Mouse (Mus musculus) hindbrain, postnatal 0 days (tissue): ENCODE measurements around the gene Nacc1. TPM values are rescaled to one million over a fixed set of nuclear protein-coding genes. Genes with fewer than 3 reads are reported as not detected.

Source experiments
- ATAC-seq: fragments of 200-750 bp; cut with Nextera tagmentation; 2 replicates; pipeline ENCODE4 v1.8.0; 2017; ENCODE audit warnings: mild to moderate bottlenecking, moderate TSS enrichment, moderate library complexity
- DNase-seq: peaks from one replicate; pipeline ENCODE4 v3.0.0-alpha.2; 2015; ENCODE audit warnings: low spot score
- H3K27ac ChIP-seq: fragments of 300-500 bp; sonication (generic); 2 replicates; pipeline ENCODE4 v1.5.1; 2014; ENCODE audit warnings: mild to moderate bottlenecking
- H3K27me3 ChIP-seq: fragments of 300-500 bp; sonication (generic); 2 replicates; pipeline ENCODE4 v1.6.1; 2014; ENCODE audit warnings: low read length, mixed read lengths; ENCODE audit not compliant: insufficient read depth
- H3K36me3 ChIP-seq: fragments of 300-500 bp; sonication (generic); 2 replicates; pipeline ENCODE4 v1.6.1; 2014; ENCODE audit warnings: low read length, mixed read lengths; ENCODE audit not compliant: insufficient read depth
- H3K4me1 ChIP-seq: fragments of 300-500 bp; sonication (generic); 2 replicates; pipeline ENCODE4 v1.6.1; 2014; ENCODE audit warnings: antibody characterized with exemption, low read length, mixed read lengths; ENCODE audit not compliant: insufficient read depth
- H3K4me2 ChIP-seq: fragments of 300-500 bp; sonication (generic); 2 replicates; pipeline ENCODE4 v1.6.1; 2014; ENCODE audit warnings: low read depth, mild to moderate bottlenecking, low read length, moderate library complexity, mixed read lengths
- H3K4me3 ChIP-seq: fragments of 300-500 bp; sonication (generic); 2 replicates; pipeline ENCODE4 v1.5.1; 2014; ENCODE audit warnings: low read length
- H3K9ac ChIP-seq: fragments of 300-500 bp; sonication (generic); replicated peaks from 2 replicates; pipeline ENCODE4 v1.6.1; 2014; ENCODE audit warnings: mild to moderate bottlenecking, low read length, moderate library complexity, mixed read lengths
- H3K9me3 ChIP-seq: fragments of 300-500 bp; sonication (generic); 2 replicates; pipeline ENCODE4 v1.6.1; 2016; ENCODE audit warnings: low read length, mixed read lengths
- CTCF ChIP-seq: IDR thresholded peaks from 2 replicates; pipeline ENCODE4 v1.5.1; 2016; ENCODE audit warnings: antibody characterized with exemption, control low read depth, low read depth
- WGBS: fragments of 180-500 bp; shearing (Covaris S2); extraction: QIAGEN DNeasy Blood & Tissue Kit; methylation state at CpG from one replicate; pipeline ENCODE4 v1.1.7; 2014; 5-methylcytosine and 5-hydroxymethylcytosine counted together
- polyA plus RNA-seq: library from polyadenylated mRNA; unstranded; fragments of >200 nt; fragmentation: Nextera tagmentation; extraction: Ambion mirVana; gene quantifications from 2 replicates; pipeline ENCODE4 v1.2.1, GENCODE M21; 2015
- total RNA-seq: library from RNA; depleted of rRNA; stranded (reverse); fragments of >200 nt; gene quantifications from 2 replicates; pipeline ENCODE4 v1.2.3, GENCODE M21; 2014

Nacc1 gene
- total and polyA plus RNA-seq, 2 experiments from 2014 or later, result 14.9 to 129 TPM

GRCm38 (mm10) chr8:84665385-84665893 is 22.2 kb downstream of the Nacc1 start:
- no peaks in the 10 kb centered on the region for H3K27me3 ChIP-seq
- H3K27ac ChIP-seq, result peak overlapping the region; percentile 83
- peak; percentile 44 for DNase-seq
- H3K9me3 ChIP-seq, result no peaks in the 10 kb centered on the region
- TF ChIP-seq CTCF, result no peak
- H3K4me3 ChIP-seq, result peak overlapping the region; percentile 51
- H3K4me1 ChIP-seq, result peaks cover 10% of the 10 kb centered on the region
- WGBS, result 2% methylated on average over 14 of the region's 14 CpGs
- H3K36me3 ChIP-seq, result no peaks in the 10 kb centered on the region
- H3K4me2 ChIP-seq, result peak overlapping the region; percentile 67
- no peak; the same call in 1 of the 2 replicates for ATAC-seq
- H3K9ac ChIP-seq, result peak overlapping the region; percentile 62

- peak; percentile 74 for TF ChIP-seq CTCF
- peak; percentile 94 for DNase-seq
- Histone ChIP-seq H3K9ac (peak overlapping the region; percentile 62), H3K27me3 (no peaks in the 10 kb centered on the region), H3K36me3 (no peaks in the 10 kb centered on the region), H3K4me1 (peaks cover 10% of the 10 kb centered on the region), H3K27ac (peak overlapping the region; percentile 83), H3K4me2 (peak overlapping the region; percentile 67), H3K4me3 (peak overlapping the region; percentile 51), H3K9me3 (no peaks in the 10 kb centered on the region)
- WGBS, result under 1% methylated on average over 29 of the region's 29 CpGs
- ATAC-seq, result peak; percentile 73
Measured at GRCm38 (mm10) chr8:84664566-84665384, 22.9 kb downstream of the Nacc1 start.

GRCm38 (mm10) chr8:84663483-84664327 is 24.0 kb downstream of the Nacc1 start:
- peak overlapping the region; percentile 62 for H3K9ac ChIP-seq
- no peaks in the 10 kb centered on the region for H3K36me3 ChIP-seq
- no peak for TF ChIP-seq CTCF
- 3% methylated on average over 43 of the region's 43 CpGs for WGBS
- H3K4me2 ChIP-seq, result peak overlapping the region; percentile 67
- DNase-seq, result peak; percentile 98
- H3K4me1 ChIP-seq, result peaks cover 10% of the 10 kb centered on the region
- peak overlapping the region; percentile 51 for H3K4me3 ChIP-seq
- peak overlapping the region; percentile 85 for H3K27ac ChIP-seq
- peak; percentile 86 for ATAC-seq
- no peaks in the 10 kb centered on the region for H3K27me3 ChIP-seq
- H3K9me3 ChIP-seq, result no peaks in the 10 kb centered on the region

GRCm38 (mm10) chr8:84662581-84663065 is 25.0 kb downstream of the Nacc1 start, which contains the start of gene Ier2:
Gene Ier2 (minus strand): TSS chr8:84662852.
- WGBS, result under 1% methylated on average over 27 of the region's 27 CpGs
- no peak for TF ChIP-seq CTCF

GRCm38 (mm10) chr8:84661961-84662571 is 25.6 kb downstream of the Nacc1 start:
- peak overlapping the region; percentile 67 for H3K4me2 ChIP-seq
- TF ChIP-seq CTCF, result no peak
- H3K4me3 ChIP-seq, result peak overlapping the region; percentile 67
- no peaks in the 10 kb centered on the region for H3K36me3 ChIP-seq
- H3K4me1 ChIP-seq, result peaks cover 10% of the 10 kb centered on the region
- WGBS, result under 1% methylated on average over 61 of the region's 61 CpGs
- peak overlapping the region; percentile 67 for H3K9ac ChIP-seq
- no peaks in the 10 kb centered on the region for H3K9me3 ChIP-seq
- H3K27ac ChIP-seq, result peak overlapping the region; percentile 85
- DNase-seq, result peak; percentile 38
- ATAC-seq, result peak; percentile 2; the same call in 1 of the 2 replicates
- no peaks in the 10 kb centered on the region for H3K27me3 ChIP-seq

More at GRCm38 (mm10) chr8:84662581-84663065, 25.0 kb downstream of the Nacc1 start, which contains the start of gene Ier2:
- ATAC-seq (peak; percentile 78), DNase-seq (peak; percentile 96)
- H3K27me3 ChIP-seq, result no peaks in the 10 kb centered on the region
- H3K36me3 ChIP-seq, result no peaks in the 10 kb centered on the region
- H3K4me1 ChIP-seq, result peaks cover 10% of the 10 kb centered on the region
- peak within 1 kb of the TSS; percentile 67 for H3K4me2 ChIP-seq
- H3K27ac ChIP-seq, result peak within 1 kb of the TSS; percentile 85
- H3K4me3 ChIP-seq, result peak within 1 kb of the TSS; percentile 67
- H3K9ac ChIP-seq, result peak within 1 kb of the TSS; percentile 67
- H3K9me3 ChIP-seq, result no peaks in the 10 kb centered on the region

GRCm38 (mm10) chr8:84661458-84661871 is 26.2 kb downstream of the Nacc1 start:
- DNase-seq (peak; percentile 50), ATAC-seq (no peak)
- Histone ChIP-seq H3K9me3 (no peaks in the 10 kb centered on the region), H3K36me3 (no peaks in the 10 kb centered on the region), H3K4me2 (peak overlapping the region; percentile 67), H3K4me3 (peak overlapping the region; percentile 67), H3K4me1 (peaks cover 10% of the 10 kb centered on the region), H3K9ac (peak overlapping the region; percentile 67), H3K27me3 (no peaks in the 10 kb centered on the region), H3K27ac (peak overlapping the region; percentile 85)
- under 1% methylated on average over 24 of the region's 24 CpGs for WGBS
- TF ChIP-seq CTCF, result no peak
